Mouse (Mus musculus): ENCODE results near the gene Khsrp. TPM values are rescaled to one million over a fixed set of nuclear protein-coding genes. Genes with fewer than 3 reads are reported as not detected.
A peak's percentile ranks its signal among the peaks of the same experiment; 100 is the strongest.

Khsrp gene
- polyA plus RNA-seq, 1 experiment: not detected

DNA sequence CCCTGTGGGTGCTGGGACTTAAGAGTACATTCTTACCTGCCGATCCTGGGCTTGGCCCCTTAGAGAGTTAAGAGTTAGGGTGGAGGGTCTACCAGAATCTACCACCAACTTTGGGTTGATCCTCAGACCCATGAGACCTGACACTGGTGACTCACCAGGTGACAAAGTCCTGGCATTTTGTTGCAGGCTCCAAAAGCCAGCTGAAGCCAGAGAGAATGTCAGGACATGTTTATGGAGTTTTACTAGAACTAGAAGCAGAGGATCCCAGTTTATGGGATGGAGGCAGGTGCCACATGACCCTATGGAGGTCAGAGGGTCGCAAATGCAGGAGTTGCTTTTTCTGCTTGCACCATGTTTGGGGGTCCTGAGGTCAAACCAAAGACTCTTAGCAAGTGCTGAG is 34.8 kb downstream of the Khsrp start:
- Histone ChIP-seq H3K27ac (ENCODE audit: insufficient read depth, low read depth, low read length) (peak overlapping the region; percentile 68; the same call in 1 of the 2 replicates), H3K4me3 (ENCODE audit: insufficient read depth, low read depth, low read length) (no peak overlapping the region), H3K4me1 (ENCODE audit: control insufficient read depth, insufficient read depth, low read length) (peaks cover 19% of the 10 kb centered on the region)
- no peak for TF ChIP-seq POLR2A (IDR thresholded peaks at IDR 0.05; ENCODE audit: insufficient read depth, low read depth, low read length)
- TF ChIP-seq CTCF (IDR thresholded peaks at IDR 0.05; ENCODE audit: insufficient read depth, low read depth, low read length): no peak
- 69% methylated on average over 2 of the region's 2 CpGs for WGBS

- TF ChIP-seq POLR2A (IDR thresholded peaks at IDR 0.05; ENCODE audit: insufficient read depth, low read depth, low read length) (no peak), CTCF (IDR thresholded peaks at IDR 0.05; ENCODE audit: insufficient read depth, low read depth, low read length) (no peak)
- Histone ChIP-seq H3K27ac (ENCODE audit: insufficient read depth, low read depth, low read length) (no peak overlapping the region), H3K4me3 (ENCODE audit: insufficient read depth, low read depth, low read length) (no peak overlapping the region), H3K4me1 (ENCODE audit: control insufficient read depth, insufficient read depth, low read length) (peaks cover 24% of the 10 kb centered on the region)
- 89% methylated on average over 8 of the region's 8 CpGs for WGBS
Observed at GRCm38 (mm10) chr17:56995046-56995445, 36.3 kb downstream of the Khsrp start.

- 73% methylated on average over 2 of the region's 2 CpGs for WGBS
- no peak overlapping the region for H3K27ac ChIP-seq (ENCODE audit: insufficient read depth, low read depth, low read length)
- H3K4me3 ChIP-seq (ENCODE audit: insufficient read depth, low read depth, low read length): peak overlapping the region; percentile 71
- no peak for TF ChIP-seq CTCF (IDR thresholded peaks at IDR 0.05; ENCODE audit: insufficient read depth, low read depth, low read length)
- TF ChIP-seq POLR2A (IDR thresholded peaks at IDR 0.05; ENCODE audit: insufficient read depth, low read depth, low read length): no peak
- peaks cover 12% of the 10 kb centered on the region for H3K4me1 ChIP-seq (ENCODE audit: control insufficient read depth, insufficient read depth, low read length)
Observed at GRCm38 (mm10) chr17:56990966-56991365, 40.4 kb downstream of the Khsrp start.

GRCm38 (mm10) chr17:56990115-56990746 is 41.1 kb downstream of the Khsrp start, which contains the start of gene Clpp:
Clpp (plus strand) TSS chr17:56990305.
- WGBS: under 1% methylated on average over 52 of the region's 52 CpGs
- TF ChIP-seq POLR2A (IDR thresholded peaks at IDR 0.05; ENCODE audit: insufficient read depth, low read depth, low read length) (peak; percentile 88), CTCF (IDR thresholded peaks at IDR 0.05; ENCODE audit: insufficient read depth, low read depth, low read length) (no peak)
- peaks cover 12% of the 10 kb centered on the region for H3K4me1 ChIP-seq (ENCODE audit: control insufficient read depth, insufficient read depth, low read length)
- H3K27ac ChIP-seq (ENCODE audit: insufficient read depth, low read depth, low read length): peak within 1 kb of the TSS; percentile 53
- peak within 1 kb of the TSS; percentile 71 for H3K4me3 ChIP-seq (ENCODE audit: insufficient read depth, low read depth, low read length)

GRCm38 (mm10) chr17:56989467-56990114 is 41.7 kb downstream of the Khsrp start:
- Histone ChIP-seq H3K4me1 (ENCODE audit: control insufficient read depth, insufficient read depth, low read length) (peaks cover 12% of the 10 kb centered on the region), H3K4me3 (ENCODE audit: insufficient read depth, low read depth, low read length) (peak overlapping the region; percentile 71), H3K27ac (ENCODE audit: insufficient read depth, low read depth, low read length) (peak overlapping the region; percentile 46; the same call in 1 of the 2 replicates)
- WGBS: 1% methylated on average over 25 of the region's 25 CpGs
- TF ChIP-seq POLR2A (IDR thresholded peaks at IDR 0.05; ENCODE audit: insufficient read depth, low read depth, low read length): no peak; the same call in 1 of the 2 replicates
- no peak for TF ChIP-seq CTCF (IDR thresholded peaks at IDR 0.05; ENCODE audit: insufficient read depth, low read depth, low read length)

DNA sequence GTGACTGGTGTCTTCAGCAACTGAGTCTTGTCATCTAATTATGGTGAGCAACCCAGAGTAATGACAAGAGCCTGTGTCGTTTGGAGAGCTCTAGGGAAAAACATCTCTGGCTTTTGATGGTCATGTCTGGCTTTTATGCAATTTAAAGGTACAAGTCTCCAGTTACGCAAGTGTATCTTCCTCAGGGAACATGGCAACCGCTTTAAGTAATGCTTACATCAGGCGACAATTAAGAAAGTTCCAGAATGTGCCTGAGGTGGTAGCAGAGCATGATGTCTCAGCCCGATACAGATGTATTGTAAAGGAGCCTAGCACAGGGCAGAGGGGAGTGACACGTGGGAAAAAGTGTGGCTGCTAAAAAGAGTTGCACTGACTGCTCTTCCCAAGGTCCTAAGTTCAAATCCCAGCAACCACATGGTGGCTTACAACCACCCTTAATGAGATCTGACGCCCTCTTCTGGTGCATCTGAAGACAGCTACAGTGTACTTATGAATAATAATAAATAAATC is 42.3 kb downstream of the Khsrp start:
- Histone ChIP-seq H3K4me3 (ENCODE audit: insufficient read depth, low read depth, low read length) (no peak overlapping the region), H3K4me1 (ENCODE audit: control insufficient read depth, insufficient read depth, low read length) (peaks cover 12% of the 10 kb centered on the region), H3K27ac (ENCODE audit: insufficient read depth, low read depth, low read length) (no peak overlapping the region)
- WGBS: 66% methylated on average over 7 of the region's 7 CpGs
- TF ChIP-seq CTCF (IDR thresholded peaks at IDR 0.05; ENCODE audit: insufficient read depth, low read depth, low read length) (no peak), POLR2A (IDR thresholded peaks at IDR 0.05; ENCODE audit: insufficient read depth, low read depth, low read length) (no peak)

DNA sequence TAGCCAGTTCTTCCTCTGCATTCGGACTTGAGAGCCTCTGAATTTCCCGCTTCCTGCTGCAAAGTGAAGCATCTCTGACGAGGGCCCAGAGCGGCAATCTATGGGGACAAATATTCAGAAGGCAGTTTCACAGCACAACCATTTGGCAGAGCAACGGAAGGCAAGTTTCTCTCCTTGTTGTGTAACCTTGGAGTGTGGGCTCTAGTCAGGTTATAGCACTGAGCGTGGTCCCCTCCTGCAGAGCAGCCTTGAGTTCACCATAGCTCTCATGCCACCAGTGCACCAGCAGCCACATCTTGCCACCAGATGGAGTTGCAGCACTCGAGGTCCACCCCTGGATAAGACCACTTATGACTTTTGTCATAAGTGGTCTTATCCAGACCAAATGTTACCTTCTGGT is 42.9 kb downstream of the Khsrp start:
- 87% methylated on average over 7 of the region's 7 CpGs for WGBS
- TF ChIP-seq CTCF (IDR thresholded peaks at IDR 0.05; ENCODE audit: insufficient read depth, low read depth, low read length): no peak
- TF ChIP-seq POLR2A (IDR thresholded peaks at IDR 0.05; ENCODE audit: insufficient read depth, low read depth, low read length): no peak

DNA sequence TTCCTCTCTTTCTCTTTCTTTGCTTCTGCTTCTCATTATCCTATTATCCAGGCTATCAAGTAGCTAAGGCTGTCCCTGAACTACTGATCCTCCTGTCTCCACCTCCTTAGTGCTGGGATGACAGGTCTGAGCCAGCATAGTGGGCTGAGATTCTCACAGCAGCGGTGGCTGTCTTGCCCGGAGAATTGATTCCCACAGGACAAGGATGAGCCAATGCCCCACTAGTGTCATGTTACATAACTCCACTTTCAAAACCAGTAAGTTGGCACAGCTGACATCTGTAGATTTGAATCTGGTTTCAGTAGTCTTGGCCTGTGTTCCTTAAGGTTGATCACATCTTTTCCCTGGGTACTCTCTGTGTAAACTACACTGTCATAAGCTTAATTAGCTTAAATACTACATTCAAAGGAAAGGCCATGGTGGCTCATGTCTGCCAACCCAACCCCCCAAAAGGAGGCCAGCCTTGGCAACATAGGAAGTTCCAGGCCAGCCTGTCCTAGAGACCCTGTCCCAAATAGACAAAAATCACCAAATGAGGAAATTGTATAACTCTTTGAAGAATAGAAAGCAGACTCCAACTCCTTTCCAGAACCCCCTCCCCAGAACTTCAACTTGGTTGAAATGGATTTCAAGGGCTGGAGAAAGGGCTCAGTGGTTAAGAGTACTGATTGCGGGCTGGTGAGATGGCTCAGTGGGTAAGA is 45.1 kb downstream of the Khsrp start:
- Histone ChIP-seq H3K4me1 (ENCODE audit: control insufficient read depth, insufficient read depth, low read length) (peaks cover 5% of the 10 kb centered on the region), H3K27ac (ENCODE audit: insufficient read depth, low read depth, low read length) (no peak overlapping the region), H3K4me3 (ENCODE audit: insufficient read depth, low read depth, low read length) (no peak overlapping the region)
- WGBS: 80% methylated on average over 3 of the region's 3 CpGs
- TF ChIP-seq POLR2A (IDR thresholded peaks at IDR 0.05; ENCODE audit: insufficient read depth, low read depth, low read length) (no peak), CTCF (IDR thresholded peaks at IDR 0.05; ENCODE audit: insufficient read depth, low read depth, low read length) (no peak)

More for the DNA sequence above, 42.9 kb downstream of the Khsrp start:
- Histone ChIP-seq H3K4me1 (ENCODE audit: control insufficient read depth, insufficient read depth, low read length) (peaks cover 12% of the 10 kb centered on the region), H3K4me3 (ENCODE audit: insufficient read depth, low read depth, low read length) (no peak overlapping the region), H3K27ac (ENCODE audit: insufficient read depth, low read depth, low read length) (no peak overlapping the region)

Data from olfactory bulb, adult 2 months (tissue).